Mouse (Mus musculus): ENCODE measurements around the gene Sp110. TPM values are rescaled to one million over a fixed set of nuclear protein-coding genes. Genes with fewer than 3 reads are reported as not detected.
"Not testable (repeated sequence)": the region's sequence is repeated elsewhere in the genome, so short reads cannot be mapped to it uniquely, and the experiment has no call there.

Sp110 gene
- polyA plus RNA-seq (2014; fragmentation: Nextera tagmentation; extraction: Ambion mirVana): 0.63 and 0.88 TPM in 2 replicates

GRCm38 (mm10) chr1:85598271-85599012 lies at the start of gene Sp110:
TSS of gene Sp110 (minus strand) at chr1:85598817.
- H3K27ac ChIP-seq (ENCODE audit: low read depth, low read length); H3K9me3 ChIP-seq (ENCODE audit: control insufficient read depth, low read length); H3K4me3 ChIP-seq (ENCODE audit: low read depth, low read length); H3K9ac ChIP-seq (ENCODE audit: low read length); DNase-seq (ENCODE audit: low spot score, missing footprints); ATAC-seq (ENCODE audit: low FRiP score); H3K27me3 ChIP-seq (ENCODE audit: control insufficient read depth, insufficient read depth, low read length); H3K36me3 ChIP-seq (ENCODE audit: control insufficient read depth, insufficient read depth, low read length); H3K4me2 ChIP-seq; H3K4me1 ChIP-seq (ENCODE audit: control insufficient read depth, insufficient read depth, low read length): not testable (repeated sequence)
- 76% methylated on average over 16 of the region's 17 CpGs for WGBS

GRCm38 (mm10) chr1:85638144-85638543 lies 39.5 kb upstream of the Sp110 start:
- H3K4me2 ChIP-seq; ATAC-seq (ENCODE audit: low FRiP score); H3K9ac ChIP-seq (ENCODE audit: low read length); DNase-seq (ENCODE audit: low spot score, missing footprints); H3K27ac ChIP-seq (ENCODE audit: low read depth, low read length); H3K4me1 ChIP-seq (ENCODE audit: control insufficient read depth, insufficient read depth, low read length); H3K9me3 ChIP-seq (ENCODE audit: control insufficient read depth, low read length); H3K27me3 ChIP-seq (ENCODE audit: control insufficient read depth, insufficient read depth, low read length); H3K36me3 ChIP-seq (ENCODE audit: control insufficient read depth, insufficient read depth, low read length); H3K4me3 ChIP-seq (ENCODE audit: low read depth, low read length): not testable (repeated sequence)
- 85% methylated on average over 4 of the region's 4 CpGs for WGBS

GRCm38 (mm10) chr1:85636936-85637335 lies 38.3 kb upstream of the Sp110 start:
- ATAC-seq (ENCODE audit: low FRiP score); H3K4me3 ChIP-seq (ENCODE audit: low read depth, low read length); DNase-seq (ENCODE audit: low spot score, missing footprints); H3K4me1 ChIP-seq (ENCODE audit: control insufficient read depth, insufficient read depth, low read length); H3K4me2 ChIP-seq; H3K36me3 ChIP-seq (ENCODE audit: control insufficient read depth, insufficient read depth, low read length); H3K9me3 ChIP-seq (ENCODE audit: control insufficient read depth, low read length); H3K27me3 ChIP-seq (ENCODE audit: control insufficient read depth, insufficient read depth, low read length); H3K27ac ChIP-seq (ENCODE audit: low read depth, low read length); H3K9ac ChIP-seq (ENCODE audit: low read length): not testable (repeated sequence)
- 67% methylated on average over 3 of the region's 3 CpGs for WGBS

- H3K36me3 ChIP-seq (ENCODE audit: control insufficient read depth, insufficient read depth, low read length); H3K27me3 ChIP-seq (ENCODE audit: control insufficient read depth, insufficient read depth, low read length); ATAC-seq (ENCODE audit: low FRiP score); H3K27ac ChIP-seq (ENCODE audit: low read depth, low read length); DNase-seq (ENCODE audit: low spot score, missing footprints); H3K9me3 ChIP-seq (ENCODE audit: control insufficient read depth, low read length); H3K4me3 ChIP-seq (ENCODE audit: low read depth, low read length); H3K4me1 ChIP-seq (ENCODE audit: control insufficient read depth, insufficient read depth, low read length); H3K9ac ChIP-seq (ENCODE audit: low read length); H3K4me2 ChIP-seq: not testable (repeated sequence)
- 62% methylated on average over 1 of the region's 1 CpGs for WGBS
Measured at GRCm38 (mm10) chr1:85618689-85619088, 20.1 kb upstream of the Sp110 start.

- H3K4me3 ChIP-seq (ENCODE audit: low read depth, low read length); H3K27ac ChIP-seq (ENCODE audit: low read depth, low read length): not testable (repeated sequence)
Measured at GRCm38 (mm10) chr1:85617161-85617560, 18.5 kb upstream of the Sp110 start.

GRCm38 (mm10) chr1:85615819-85616218 lies 17.2 kb upstream of the Sp110 start:
- H3K9ac ChIP-seq (ENCODE audit: low read length); H3K4me3 ChIP-seq (ENCODE audit: low read depth, low read length); ATAC-seq (ENCODE audit: low FRiP score); H3K27ac ChIP-seq (ENCODE audit: low read depth, low read length); H3K4me2 ChIP-seq; DNase-seq (ENCODE audit: low spot score, missing footprints); H3K27me3 ChIP-seq (ENCODE audit: control insufficient read depth, insufficient read depth, low read length); H3K36me3 ChIP-seq (ENCODE audit: control insufficient read depth, insufficient read depth, low read length); H3K9me3 ChIP-seq (ENCODE audit: control insufficient read depth, low read length); H3K4me1 ChIP-seq (ENCODE audit: control insufficient read depth, insufficient read depth, low read length): not testable (repeated sequence)
- 61% methylated on average over 3 of the region's 3 CpGs for WGBS

More at GRCm38 (mm10) chr1:85617161-85617560, 18.5 kb upstream of the Sp110 start:
- H3K9ac ChIP-seq (ENCODE audit: low read length); H3K27me3 ChIP-seq (ENCODE audit: control insufficient read depth, insufficient read depth, low read length); H3K4me1 ChIP-seq (ENCODE audit: control insufficient read depth, insufficient read depth, low read length); H3K36me3 ChIP-seq (ENCODE audit: control insufficient read depth, insufficient read depth, low read length); H3K4me2 ChIP-seq; H3K9me3 ChIP-seq (ENCODE audit: control insufficient read depth, low read length); ATAC-seq (ENCODE audit: low FRiP score); DNase-seq (ENCODE audit: low spot score, missing footprints): not testable (repeated sequence)
- WGBS: 63% methylated on average over 4 of the region's 5 CpGs

- H3K9ac ChIP-seq (ENCODE audit: low read length); H3K4me3 ChIP-seq (ENCODE audit: low read depth, low read length); H3K4me1 ChIP-seq (ENCODE audit: control insufficient read depth, insufficient read depth, low read length); H3K27ac ChIP-seq (ENCODE audit: low read depth, low read length); H3K4me2 ChIP-seq; H3K27me3 ChIP-seq (ENCODE audit: control insufficient read depth, insufficient read depth, low read length); H3K9me3 ChIP-seq (ENCODE audit: control insufficient read depth, low read length); DNase-seq (ENCODE audit: low spot score, missing footprints); ATAC-seq (ENCODE audit: low FRiP score); H3K36me3 ChIP-seq (ENCODE audit: control insufficient read depth, insufficient read depth, low read length): not testable (repeated sequence)
- WGBS: 90% methylated on average over 3 of the region's 3 CpGs
Measured at GRCm38 (mm10) chr1:85615096-85615495, 16.5 kb upstream of the Sp110 start.

GRCm38 (mm10) chr1:85610581-85610980 lies 12.0 kb upstream of the Sp110 start:
- H3K4me1 ChIP-seq (ENCODE audit: control insufficient read depth, insufficient read depth, low read length); H3K4me2 ChIP-seq; ATAC-seq (ENCODE audit: low FRiP score); DNase-seq (ENCODE audit: low spot score, missing footprints); H3K4me3 ChIP-seq (ENCODE audit: low read depth, low read length); H3K36me3 ChIP-seq (ENCODE audit: control insufficient read depth, insufficient read depth, low read length); H3K9ac ChIP-seq (ENCODE audit: low read length); H3K27ac ChIP-seq (ENCODE audit: low read depth, low read length); H3K9me3 ChIP-seq (ENCODE audit: control insufficient read depth, low read length); H3K27me3 ChIP-seq (ENCODE audit: control insufficient read depth, insufficient read depth, low read length): not testable (repeated sequence)
- WGBS: no CpG with 5 or more reads among the region's 4 CpGs

- not testable (repeated sequence) for H3K4me1 ChIP-seq (ENCODE audit: control insufficient read depth, insufficient read depth, low read length); H3K4me2 ChIP-seq; H3K9ac ChIP-seq (ENCODE audit: low read length); H3K27me3 ChIP-seq (ENCODE audit: control insufficient read depth, insufficient read depth, low read length); H3K27ac ChIP-seq (ENCODE audit: low read depth, low read length); ATAC-seq (ENCODE audit: low FRiP score); H3K9me3 ChIP-seq (ENCODE audit: control insufficient read depth, low read length); H3K36me3 ChIP-seq (ENCODE audit: control insufficient read depth, insufficient read depth, low read length); H3K4me3 ChIP-seq (ENCODE audit: low read depth, low read length); DNase-seq (ENCODE audit: low spot score, missing footprints)
- WGBS: 79% methylated on average over 3 of the region's 4 CpGs
Measured at GRCm38 (mm10) chr1:85608361-85608760, 9.7 kb upstream of the Sp110 start.
